Mouse (Mus musculus) C2C12 (cell line): Measurements from ENCODE around the gene Pdss2.

ENCODE experiments used
- CEBPB ChIP-seq: IDR thresholded peaks from one replicate; pipeline ENCODE4 v1.6.1; 2011; ENCODE audit warnings: low read depth, mild to moderate bottlenecking, control low read depth, moderate library complexity
- CTCF ChIP-seq: IDR thresholded peaks from one replicate; pipeline ENCODE4 v1.5.1; 2011; ENCODE audit not compliant: control insufficient read depth, insufficient read depth, insufficient read length
- MAX ChIP-seq: IDR thresholded peaks from one replicate; pipeline ENCODE4 v1.6.1; 2011; ENCODE audit warnings: mild to moderate bottlenecking, control low read depth
- MYOG ChIP-seq: IDR thresholded peaks from one replicate; pipeline ENCODE4 v1.6.1; 2011; ENCODE audit not compliant: control insufficient read depth, insufficient read length; ENCODE audit errors: extremely low read depth

DNA sequence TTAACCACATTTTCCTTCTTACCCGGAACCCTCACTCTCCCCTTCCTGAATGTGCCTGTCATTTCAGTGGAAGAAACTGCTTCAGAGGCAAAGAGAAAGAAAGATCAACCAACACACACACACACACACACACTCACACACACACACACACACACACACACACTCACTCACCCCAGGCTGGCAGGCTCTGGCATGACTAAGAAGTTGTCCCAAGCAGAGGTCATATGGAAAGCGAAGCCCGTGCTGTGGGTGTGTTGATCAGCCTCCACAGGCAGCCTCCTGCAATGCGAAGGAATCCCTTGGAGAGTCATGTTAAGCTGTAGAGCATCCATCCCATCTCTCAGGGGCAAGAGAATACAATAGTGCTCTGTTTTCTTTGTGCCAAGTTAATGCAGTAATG, 154.0 kb downstream of the Pdss2 start:
- TF ChIP-seq CTCF = no peak
- no peak for TF ChIP-seq MYOG
- no peak for TF ChIP-seq CEBPB
- TF ChIP-seq MAX = no peak
